8 mouse cellular contexts compared by ENCODE assay signal in the genomic region with DNA sequence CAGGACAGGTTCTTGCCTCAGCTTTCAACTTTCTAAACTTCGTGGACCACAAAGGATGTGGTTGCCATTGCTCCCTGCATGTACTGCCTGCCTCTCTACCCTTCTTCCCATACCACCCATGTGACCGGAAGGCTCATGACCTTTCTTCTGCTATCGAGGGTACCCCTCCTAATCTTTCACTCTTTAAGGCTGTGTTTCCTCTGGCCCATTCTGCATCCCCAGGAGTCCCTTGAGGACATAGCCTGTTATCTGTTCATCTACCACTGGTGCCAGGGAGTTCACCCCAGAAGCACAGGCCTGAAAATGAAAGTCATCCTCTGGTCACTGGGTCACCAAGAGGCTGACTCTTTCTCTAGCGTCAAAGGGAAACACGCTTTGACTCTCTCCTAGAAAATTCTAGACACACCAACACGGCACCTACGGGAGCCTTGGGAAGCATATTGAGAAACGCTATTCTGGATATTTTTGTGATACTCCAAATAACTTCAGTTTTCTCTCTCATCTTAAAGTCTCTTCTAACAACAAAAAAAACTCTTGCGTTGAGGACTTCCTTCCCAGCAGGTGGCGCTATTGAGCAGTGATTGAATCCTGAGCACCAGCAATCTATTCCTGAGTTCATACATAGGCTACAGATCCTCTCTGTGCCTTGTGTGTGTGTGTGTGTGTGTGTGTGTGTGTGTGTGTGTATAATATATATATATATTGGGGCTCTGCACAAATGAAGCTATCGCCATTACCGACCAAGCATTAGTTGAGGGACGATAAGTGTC. TPM values are rescaled to one million over a fixed set of nuclear protein-coding genes. Genes with fewer than 3 reads are reported as not detected.
DNase-seq lines count a peak whose midpoint lies in the region; TF ChIP-seq lines count a peak whose summit lies in the region.
"Had no signal": no experiment of that assay in that cellular context is flagged by ENCODE, and none has a peak within 500 bp of the region (broad histone marks: within the 10 kb centered on the region; RNA-seq: fewer than 3 reads in every experiment).

No protein-coding gene starts in this region.

- no peak for TF ChIP-seq POLR2A in MEL (IDR thresholded peaks at IDR 0.05; ENCODE audit: control insufficient read depth in 1 of 2, insufficient read depth in 1 of 2, low read depth in 1 of 2, low read length in 2 of 2, poor library complexity in 1 of 2)

- intact Hi-C loops in heart, postnatal 36 days (cut with DNase I), result loop anchor here (1.0 to 10.0 kb wide), 2 partner anchors 224 to 322 kb away; no protein-coding TSS in a partner anchor
- intact Hi-C loops in left cerebral cortex, adult 2 months (cut with DNase I), result loop anchor here (1.0 to 2.0 kb wide), 2 partner anchors 138 to 224 kb away; no protein-coding TSS in a partner anchor

- TF ChIP-seq EP300 in MEL (IDR thresholded peaks at IDR 0.05; ENCODE audit: low read depth in 1 of 2, low read length in 2 of 2), result no peak

- H3K79me2 ChIP-seq in MEL (ENCODE audit: control insufficient read depth, insufficient read depth, low read length, poor library complexity), result no peaks in the 10 kb centered on the region; the same call in 1 of the 2 replicates

- no peaks in the 10 kb centered on the region; a peak in 1 of 4 replicates for H3K36me3 ChIP-seq in MEL (ENCODE audit: control insufficient read depth in 1 of 2, insufficient read depth in 2 of 2, low read length in 2 of 2)
- no peaks in the 10 kb centered on the region for H3K36me3 ChIP-seq in embryonic facial prominence, embryonic 10.5 days (replicated peaks)
- no peaks in the 10 kb centered on the region for H3K36me3 ChIP-seq in midbrain, embryonic 10.5 days

- TF ChIP-seq RAD21 in MEL (IDR thresholded peaks at IDR 0.05; ENCODE audit: low read depth, low read length), result peak; percentile 47

- no peaks in the 10 kb centered on the region for H3K27me3 ChIP-seq in MEL (ENCODE audit: control insufficient read depth in 1 of 2, insufficient read depth in 2 of 2, low read length in 2 of 2)
- H3K27me3 ChIP-seq in embryonic facial prominence, embryonic 10.5 days (replicated peaks; ENCODE audit: low read depth, poor library complexity, severe bottlenecking), result no peaks in the 10 kb centered on the region
- H3K27me3 ChIP-seq in midbrain, embryonic 10.5 days (ENCODE audit: low read depth, poor library complexity, severe bottlenecking), result no peaks in the 10 kb centered on the region

- H3K9me3 ChIP-seq in MEL (replicated peaks; ENCODE audit: insufficient read depth, low read length), result no peaks in the 10 kb centered on the region
- peaks cover 5% of the 10 kb centered on the region; the same call in 1 of the 2 replicates for H3K9me3 ChIP-seq in embryonic facial prominence, embryonic 10.5 days
- peaks cover 3% of the 10 kb centered on the region; the same call in 1 of the 2 replicates for H3K9me3 ChIP-seq in midbrain, embryonic 10.5 days (replicated peaks)

- WGBS in embryonic facial prominence, embryonic 10.5 days, result 39% methylated on average over 13 of the region's 13 CpGs
- WGBS in midbrain, embryonic 10.5 days, result 42% methylated on average over 13 of the region's 13 CpGs

- peak; percentile 61 to 64 (median 64) for TF ChIP-seq CTCF in MEL (IDR thresholded peaks at IDR 0.05 in 2 of 3, conservative IDR thresholded peaks at IDR 0.05 in 1 of 3; ENCODE audit: control insufficient read depth in 1 of 3, insufficient read depth in 1 of 3, low read depth in 2 of 3, low read length in 3 of 3, poor library complexity in 1 of 3, severe bottlenecking in 1 of 3)
- peak; percentile 71 for TF ChIP-seq CTCF in left cerebral cortex, adult 2 months (IDR thresholded peaks at IDR 0.05)

- peak; percentile 90 for DNase-seq in MEL (ENCODE audit: low read depth, low spot score)
- DNase-seq in adrenal gland, postnatal 14 days, result peak; percentile 86
- DNase-seq in embryonic facial prominence, embryonic 10.5 days (ENCODE audit: low spot score), result peak; percentile 82
- peak; percentile 71 to 80 for DNase-seq in heart, postnatal 36 days
- peak; percentile 81 to 82 for DNase-seq in left cerebral cortex, adult 2 months (ENCODE audit: extremely low spot score in 1 of 2, low spot score in 2 of 2)
- peak; percentile 81 for DNase-seq in midbrain, embryonic 10.5 days (ENCODE audit: low spot score)
- DNase-seq in right cerebral cortex, postnatal 4 days, result peak; percentile 98

- peak overlapping the region; percentile 44 to 64 for H3K4me3 ChIP-seq in MEL (ENCODE audit: control insufficient read depth in 1 of 2, insufficient read depth in 1 of 2, low read depth in 2 of 2, low read length in 2 of 2)
- H3K4me3 ChIP-seq in embryonic facial prominence, embryonic 10.5 days, result no peak overlapping the region
- no peak overlapping the region for H3K4me3 ChIP-seq in left cerebral cortex, adult 2 months
- H3K4me3 ChIP-seq in midbrain, embryonic 10.5 days, result no peak overlapping the region

- peaks cover 0 to 7% of the 10 kb centered on the region in 2 experiments; a peak in 2 of 4 replicates for H3K4me1 ChIP-seq in MEL (ENCODE audit: control insufficient read depth in 1 of 2, insufficient read depth in 2 of 2, low read length in 2 of 2)
- H3K4me1 ChIP-seq in embryonic facial prominence, embryonic 10.5 days, result no peaks in the 10 kb centered on the region
- 0 out of 2 replicates have a peak, but pooled peaks cover 8% of the 10 kb centered on the region for H3K4me1 ChIP-seq in midbrain, embryonic 10.5 days

- peak overlapping the region; percentile 78 for H3K27ac ChIP-seq in MEL (ENCODE audit: control insufficient read depth, low read depth, low read length)
- 0 out of 2 replicates have a peak overlapping the region, but pooled peaks have one; percentile 10 for H3K27ac ChIP-seq in embryonic facial prominence, embryonic 10.5 days (replicated peaks)
- H3K27ac ChIP-seq in left cerebral cortex, adult 2 months, result no peak overlapping the region; the same call in 1 of the 2 replicates
- H3K27ac ChIP-seq in midbrain, embryonic 10.5 days (replicated peaks), result no peak overlapping the region

- peak overlapping the region; percentile 62 for H3K9ac ChIP-seq in MEL (ENCODE audit: control insufficient read depth, low read depth, low read length, poor library complexity, severe bottlenecking)

TF ChIP-seq in MEL, 35 proteins besides CTCF, POLR2A, EP300 and RAD21:
- peak; percentile 64 for TF ChIP-seq USF1 (IDR thresholded peaks at IDR 0.05; ENCODE audit: low read depth, low read length)
- TF ChIP-seq SMC3 (IDR thresholded peaks at IDR 0.05; ENCODE audit: low read depth, low read length), result peak; percentile 54
- TF ChIP-seq ZNF384 (IDR thresholded peaks at IDR 0.05; ENCODE audit: low read depth, low read length), result peak; percentile 80
- no peak for TF ChIP-seq TBP (IDR thresholded peaks at IDR 0.05; ENCODE audit: low read depth, low read length)
- TF ChIP-seq ZC3H11A (IDR thresholded peaks at IDR 0.05; ENCODE audit: low read depth, low read length), result no peak
- TF ChIP-seq USF2 (IDR thresholded peaks at IDR 0.05; ENCODE audit: borderline replicate concordance in 1 of 2, insufficient read depth in 1 of 2, low read depth in 1 of 2, low read length in 2 of 2), result 0 out of 4 replicates have a peak, but pooled peaks of 1 of the 2 experiments have one; percentile 17

RNA-seq across cellular contexts. Expression of a gene that starts 21.4 kb away (rescaled TPM):
- total RNA-seq in MEL (2012; rRNA removed), result not detected in 2 replicates
- polyA plus RNA-seq in MEL (2012; ENCODE audit: insufficient read depth in 1 of 2, insufficient read length in 2 of 2, low read depth in 1 of 2, low replicate concordance in 2 of 2, missing spikeins in 1 of 2), result under 1 TPM in 1 of 2 experiments, not detected in 1; 0.03 TPM
- not detected in 2 replicates for total RNA-seq in adrenal gland, postnatal 14 days (2021)
- polyA plus RNA-seq in embryonic facial prominence, embryonic 10.5 days (2016; fragmentation: Nextera tagmentation; extraction: Ambion mirVana), result 1.4 and 1.5 TPM in 2 replicates
- under 1 TPM in 1 of 2 experiments, not detected in 1; 0.22 TPM for total RNA-seq in heart, postnatal 36 days (2021)
- total RNA-seq in left cerebral cortex, adult 2 months (2021), result 1 to 10 TPM in 1 of 2 experiments, under 1 TPM in 1; 0.57 to 1.1 TPM
- polyA plus RNA-seq in midbrain, embryonic 10.5 days (2016; fragmentation: Nextera tagmentation; extraction: Ambion mirVana), result 0.42 and 1.3 TPM in 2 replicates
- polyA plus RNA-seq: liver, embryonic 16.5 days had no signal

RNA-seq across cellular contexts. Expression of a gene that starts 32.7 kb away (rescaled TPM):
- total RNA-seq in MEL (2012; rRNA removed), result 5.2 and 5.7 TPM in 2 replicates
- polyA plus RNA-seq in MEL (2012; ENCODE audit: insufficient read depth in 1 of 2, insufficient read length in 2 of 2, low read depth in 1 of 2, low replicate concordance in 2 of 2, missing spikeins in 1 of 2), result 10 to 100 TPM in 1 of 2 experiments, not detected in 1; 13.1 TPM
- 5.4 and 5.6 TPM in 2 replicates for total RNA-seq in adrenal gland, postnatal 14 days (2021)
- 5.0 and 5.5 TPM in 2 replicates for polyA plus RNA-seq in embryonic facial prominence, embryonic 10.5 days (2016; fragmentation: Nextera tagmentation; extraction: Ambion mirVana)
- 1 to 10 TPM; 4.0 to 4.9 TPM for total RNA-seq in heart, postnatal 36 days (2021)
- total RNA-seq in left cerebral cortex, adult 2 months (2021), result 1 to 10 TPM; 1.2 to 1.3 TPM
- polyA plus RNA-seq in midbrain, embryonic 10.5 days (2016; fragmentation: Nextera tagmentation; extraction: Ambion mirVana), result 3.3 and 3.5 TPM in 2 replicates

Comparison
In these comparisons a context has a peak if more than half of its experiments do, and no peak if none do; other contexts are left out.
1. H3K27ac ChIP-seq: peak in MEL (single experiment) and embryonic facial prominence, embryonic 10.5 days (single experiment); none in left cerebral cortex, adult 2 months (single experiment) and midbrain, embryonic 10.5 days (single experiment).
2. H3K4me3 ChIP-seq: peak in MEL (2 of 2); none in embryonic facial prominence, embryonic 10.5 days (single experiment), left cerebral cortex, adult 2 months (single experiment) and midbrain, embryonic 10.5 days (single experiment).
3. Peak in every context shown above with its lines, with median percentiles within 50 percentile points of each other: DNase-seq.